Mouse (Mus musculus) ES-Bruce4 (cell line): ENCODE results near the gene Col7a1.

Experiments
- CTCF ChIP-seq: IDR thresholded peaks from one replicate; pipeline ENCODE4 v1.8.1; 2011; ENCODE audit warnings: low read depth, low read length
- EP300 ChIP-seq: IDR thresholded peaks from 2 replicates; pipeline ENCODE4 v1.6.1; 2011; ENCODE audit warnings: low read depth, low read length; ENCODE audit not compliant: insufficient read depth

GRCm38 (mm10) chr9:108991428-108992084 is 38.2 kb downstream of the Col7a1 start, which contains the start of gene Pfkfb4:
- TF ChIP-seq CTCF = no peak
- 0 out of 2 replicates have a peak, but pooled peaks have one; percentile 4 for TF ChIP-seq EP300
